Mouse (Mus musculus) brain, embryonic 14.5 days (tissue): ENCODE data around the gene 9530068E07Rik.

Source experiments
- CTCF ChIP-seq: fragments of 200-500 bp; IDR thresholded peaks from 2 replicates; pipeline ENCODE4 v1.5.1; 2012; ENCODE audit warnings: inconsistent platforms, mild to moderate bottlenecking, moderate library complexity, borderline replicate concordance; ENCODE audit not compliant: insufficient read depth, insufficient read length; ENCODE audit errors: extremely low read depth
- POLR2A ChIP-seq: fragments of 200-500 bp; IDR thresholded peaks from 2 replicates; pipeline ENCODE4 v1.6.1; 2012; ENCODE audit warnings: mild to moderate bottlenecking, inconsistent platforms, borderline replicate concordance; ENCODE audit not compliant: poor library complexity, insufficient read depth, insufficient read length, severe bottlenecking; ENCODE audit errors: extremely low read depth

- no peak for TF ChIP-seq CTCF
- TF ChIP-seq POLR2A, result no peak
Measured at GRCm38 (mm10) chr11:52394494-52394893, 1.7 kb upstream of the 9530068E07Rik start.
